Mouse (Mus musculus): ENCODE measurements around the gene 2900011O08Rik. TPM values are rescaled to one million over a fixed set of nuclear protein-coding genes. Genes with fewer than 3 reads are reported as not detected.
A peak's percentile ranks its signal among the peaks of the same experiment; 100 is the strongest.
"Not testable (repeated sequence)": the region's sequence is repeated elsewhere in the genome, so short reads cannot be mapped to it uniquely, and the experiment has no call there.

Gene 2900011O08Rik
- polyA plus RNA-seq (2012; rRNA removed) = 0.27 and 0.32 TPM in 2 replicates

GRCm38 (mm10) chr16:13986574-13987478 is at the start of gene 2900011O08Rik, which contains the start of gene Ifitm7:
TSS of gene 2900011O08Rik (plus strand) at chr16:13986604.
TSS of gene Ifitm7 (minus strand) at chr16:13986888.
- DNase-seq (ENCODE audit: low read depth, low spot score) = no peak
- 2% methylated on average over 31 of the region's 31 CpGs for WGBS

- DNase-seq (ENCODE audit: low read depth, low spot score) = peak; percentile 44
- 6% methylated on average over 28 of the region's 28 CpGs for WGBS
Observed at GRCm38 (mm10) chr16:13940139-13940846, 46.1 kb upstream of the 2900011O08Rik start.

DNA sequence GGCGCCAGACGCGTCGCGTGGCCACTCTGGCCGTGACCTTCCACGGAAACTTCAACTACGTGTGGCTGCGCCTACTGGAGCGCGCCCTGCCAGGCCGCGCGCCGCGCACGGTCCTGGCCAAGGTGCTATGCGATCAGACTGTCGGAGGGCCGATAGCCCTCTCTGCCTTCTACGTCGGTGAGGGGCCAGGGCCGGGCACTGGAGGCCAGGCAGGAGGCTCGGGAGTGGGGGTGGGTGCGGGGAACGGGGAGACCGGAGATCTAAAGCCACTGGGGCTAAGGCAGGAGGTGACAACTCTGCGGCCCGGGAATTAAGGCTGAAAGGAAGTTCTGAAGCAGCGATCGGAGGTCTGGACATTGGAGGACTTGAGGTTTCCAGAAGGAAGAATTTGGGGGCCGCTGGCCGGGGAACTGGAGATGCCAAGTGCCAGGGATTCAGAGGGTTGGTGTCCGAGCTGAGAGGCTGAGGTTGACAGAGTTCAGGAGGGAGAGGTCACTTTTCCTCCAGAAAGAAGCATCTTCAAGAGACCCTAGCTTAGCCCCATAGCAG is 45.5 kb upstream of the 2900011O08Rik start:
- WGBS = 3% methylated on average over 34 of the region's 34 CpGs
- DNase-seq (ENCODE audit: low read depth, low spot score) = no peak

DNA sequence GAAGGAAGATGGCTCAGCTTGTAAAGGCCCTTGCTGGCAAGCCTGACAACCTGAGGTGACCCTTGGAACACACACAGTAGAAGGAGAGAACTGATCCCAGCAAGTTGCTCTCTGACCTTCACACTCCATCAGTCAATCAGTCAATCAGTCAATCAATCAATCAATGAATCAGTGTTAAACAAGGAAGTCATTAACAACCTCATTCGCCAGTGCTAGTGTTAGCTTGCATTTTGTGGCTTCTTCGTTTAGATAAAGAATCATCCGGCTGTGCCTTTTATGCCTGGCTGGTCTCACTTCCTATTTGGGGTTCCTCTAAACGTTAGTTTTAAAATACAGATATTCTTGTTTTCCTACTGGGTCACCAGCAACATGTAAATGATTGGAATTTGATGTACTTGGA is 42.2 kb upstream of the 2900011O08Rik start:
- 63% methylated on average over 4 of the region's 4 CpGs for WGBS
- DNase-seq (ENCODE audit: low read depth, low spot score) = no peak

- WGBS = 78% methylated on average over 5 of the region's 5 CpGs
- no peak for DNase-seq (ENCODE audit: low read depth, low spot score)
Observed at GRCm38 (mm10) chr16:13944752-13945151, 41.7 kb upstream of the 2900011O08Rik start.

GRCm38 (mm10) chr16:13945153-13945552 is 41.3 kb upstream of the 2900011O08Rik start:
- 75% methylated on average over 4 of the region's 4 CpGs for WGBS
- no peak for DNase-seq (ENCODE audit: low read depth, low spot score)

DNA sequence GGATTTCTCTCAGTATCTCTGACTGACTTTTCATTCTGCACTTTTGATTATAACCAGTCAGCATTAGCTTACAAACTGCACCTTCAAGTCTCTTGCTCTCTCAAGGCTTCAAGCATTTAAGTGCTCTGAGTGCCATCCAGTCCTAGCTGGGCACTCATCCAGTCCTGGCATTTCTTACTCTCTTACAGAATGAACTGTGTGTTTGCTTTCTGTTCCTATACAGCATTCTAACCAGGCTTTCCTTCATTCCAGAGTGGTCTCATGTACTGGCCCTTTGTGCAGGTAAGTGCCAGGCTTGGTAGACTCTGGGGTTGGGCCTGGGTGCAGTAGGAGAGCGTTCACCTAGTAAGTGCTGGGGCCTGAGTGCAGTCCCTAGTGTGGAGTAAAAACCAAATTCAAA is 40.1 kb upstream of the 2900011O08Rik start:
- 97% methylated on average over 1 of the region's 1 CpGs for WGBS
- DNase-seq (ENCODE audit: low read depth, low spot score) = no peak

- no peak for DNase-seq (ENCODE audit: low read depth, low spot score)
- WGBS = 67% methylated on average over 3 of the region's 3 CpGs
Observed at GRCm38 (mm10) chr16:13951245-13951644, 35.2 kb upstream of the 2900011O08Rik start.

DNA sequence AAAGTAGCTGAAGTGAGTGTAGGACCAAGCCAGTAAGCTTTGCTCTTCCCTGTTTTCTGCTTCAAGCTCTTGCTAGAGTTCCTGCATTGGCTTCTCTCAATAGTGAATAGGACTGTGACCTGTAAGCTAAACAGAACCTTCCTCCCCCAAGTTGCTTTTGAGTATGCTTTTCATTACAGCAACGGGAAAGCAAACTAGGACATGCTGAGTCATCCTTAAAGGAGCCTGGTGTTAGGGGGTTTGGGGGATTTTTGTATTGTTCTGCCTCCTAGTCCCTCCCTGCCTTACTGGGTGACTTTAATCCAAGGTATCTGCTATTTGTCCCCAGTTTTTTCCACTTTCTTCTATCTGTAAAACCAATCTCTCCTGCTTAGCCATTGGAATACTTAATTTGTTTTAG is 24.4 kb upstream of the 2900011O08Rik start:
- WGBS = 0% methylated on average over 1 of the region's 1 CpGs

DNA sequence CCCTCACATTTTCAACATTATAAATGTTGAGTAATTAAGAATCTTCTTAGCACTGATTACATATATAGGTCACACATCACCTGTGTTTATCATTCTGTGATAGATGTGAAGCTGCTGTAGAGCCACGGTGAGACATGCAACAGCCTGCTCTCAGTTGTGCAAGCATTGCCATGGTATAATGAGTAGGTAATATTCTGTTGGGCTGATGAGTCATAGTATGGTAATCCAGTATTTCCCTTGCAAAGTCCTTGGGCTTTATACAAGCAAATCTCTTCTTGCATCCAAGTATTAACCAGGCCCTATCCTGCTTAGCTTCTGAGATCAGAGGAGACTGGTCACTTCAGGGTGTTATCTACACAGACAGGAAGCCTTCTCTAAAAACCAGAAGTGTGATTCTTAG is 17.3 kb upstream of the 2900011O08Rik start:
- DNase-seq (ENCODE audit: low read depth, low spot score) = no peak
- WGBS = 49% methylated on average over 1 of the region's 1 CpGs

More for the DNA sequence above, 24.4 kb upstream of the 2900011O08Rik start:
- DNase-seq (ENCODE audit: low read depth, low spot score) = no peak

DNA sequence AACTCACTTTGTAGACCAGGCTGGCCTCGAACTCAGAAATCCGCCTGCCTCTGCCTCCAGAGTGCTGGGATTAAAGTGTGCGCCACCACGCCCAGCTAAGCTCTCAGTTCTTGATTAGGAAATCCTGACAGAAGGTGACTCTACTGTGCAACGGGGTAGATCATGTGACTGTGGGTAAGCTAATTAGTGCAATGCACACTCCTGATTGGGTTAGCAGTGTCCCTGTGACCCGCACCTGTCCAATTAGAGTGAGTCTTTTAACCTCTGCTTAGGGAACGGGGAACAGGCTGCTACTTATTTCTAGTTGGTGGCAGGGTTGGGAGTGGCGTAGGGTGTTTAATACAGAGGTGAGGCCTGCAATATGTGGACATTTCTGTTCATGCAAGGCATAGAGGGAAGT is 14.4 kb upstream of the 2900011O08Rik start:
- WGBS = 88% methylated on average over 8 of the region's 8 CpGs
- no peak for DNase-seq (ENCODE audit: low read depth, low spot score)

DNA sequence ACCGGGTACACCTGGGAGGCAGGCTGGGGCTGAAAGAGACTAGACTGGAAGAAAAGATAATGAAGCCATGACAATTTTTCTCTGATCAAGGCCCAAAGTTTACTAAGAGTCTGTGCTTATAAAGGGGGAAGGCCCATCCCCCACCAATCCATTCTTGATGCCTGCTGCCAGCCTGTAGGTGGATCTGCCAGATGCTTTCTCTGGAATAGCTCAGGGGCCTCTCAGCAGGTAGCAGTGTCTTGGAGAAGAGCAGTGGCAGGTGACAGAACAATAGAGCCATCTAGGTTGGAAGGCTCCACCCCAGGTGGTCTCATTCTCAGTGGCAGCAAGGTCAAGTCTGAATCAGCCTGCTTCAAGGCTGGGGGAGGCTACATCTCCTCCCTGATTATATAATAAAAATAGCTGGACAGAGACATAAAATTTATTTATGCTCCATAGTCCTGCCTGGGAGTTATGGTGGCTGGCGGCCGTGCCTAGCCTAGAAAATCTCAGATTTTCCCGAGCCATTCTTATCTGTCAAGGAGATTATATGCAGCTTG is 10.0 kb upstream of the 2900011O08Rik start:
- 84% methylated on average over 4 of the region's 4 CpGs for WGBS
- not testable (repeated sequence) for DNase-seq (ENCODE audit: low read depth, low spot score)

GRCm38 (mm10) chr16:13977026-13977425 is 9.4 kb upstream of the 2900011O08Rik start:
- WGBS = 67% methylated on average over 1 of the region's 1 CpGs
- DNase-seq (ENCODE audit: low read depth, low spot score) = not testable (repeated sequence)

GRCm38 (mm10) chr16:13981726-13982125 is 4.7 kb upstream of the 2900011O08Rik start:
- not testable (repeated sequence) for DNase-seq (ENCODE audit: low read depth, low spot score)
- WGBS = 64% methylated on average over 3 of the region's 3 CpGs

- 94% methylated on average over 5 of the region's 5 CpGs for WGBS
- DNase-seq (ENCODE audit: low read depth, low spot score) = no peak
Observed at GRCm38 (mm10) chr16:13983161-13983560, 3.2 kb upstream of the 2900011O08Rik start.

- DNase-seq (ENCODE audit: low read depth, low spot score) = no peak
- 64% methylated on average over 3 of the region's 3 CpGs for WGBS
Observed at GRCm38 (mm10) chr16:13986197-13986573, 219 bp upstream of the 2900011O08Rik start.

GRCm38 (mm10) chr16:13992518-13993248 is 6.3 kb downstream of the 2900011O08Rik start:
- no peak for DNase-seq (ENCODE audit: low read depth, low spot score)
- WGBS = 77% methylated on average over 11 of the region's 11 CpGs

DNA sequence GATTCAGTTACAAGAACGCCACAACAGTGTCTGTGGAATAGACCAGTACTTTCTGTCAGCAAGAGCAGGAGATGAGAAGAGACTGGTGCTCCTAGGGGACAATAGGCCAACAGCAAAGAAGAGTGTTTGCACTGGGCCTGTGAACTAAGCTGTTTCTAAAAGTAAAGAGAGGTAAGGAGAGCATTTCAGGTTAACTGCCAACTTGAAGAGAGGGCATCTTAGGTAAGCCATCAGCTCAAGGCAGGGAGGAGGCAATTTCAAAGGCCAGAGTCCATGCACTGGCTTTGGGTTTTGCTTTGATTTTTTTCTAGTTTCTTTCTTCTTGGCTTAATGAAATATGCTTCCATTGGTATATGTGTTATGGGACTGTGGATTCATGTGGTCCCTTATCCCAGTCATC is 7.7 kb downstream of the 2900011O08Rik start:
- 88% methylated on average over 1 of the region's 1 CpGs for whole genome bisulfite sequencing
- no peak for DNase-seq (ENCODE audit: low read depth, low spot score)

DNA sequence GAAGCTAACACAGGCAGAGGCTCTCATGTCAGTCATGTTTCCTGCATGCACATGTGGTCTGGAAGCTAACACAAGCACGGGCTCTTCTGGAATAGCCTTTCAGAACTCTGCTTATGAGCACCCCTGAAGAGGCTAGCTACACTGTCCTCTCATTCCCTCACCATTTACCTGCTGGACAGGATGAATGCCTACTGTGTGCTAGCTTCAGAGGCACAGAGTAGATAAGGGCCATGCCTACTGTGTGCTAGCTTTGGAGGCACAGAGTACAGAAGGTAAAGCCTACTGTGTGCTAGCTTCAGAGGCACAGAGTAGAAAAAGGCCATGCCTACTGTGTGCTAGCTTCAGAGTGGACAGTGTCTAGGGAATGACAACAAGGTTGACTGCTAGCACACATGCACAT is 8.1 kb downstream of the 2900011O08Rik start:
- 73% methylated on average over 1 of the region's 1 CpGs for WGBS
- DNase-seq (ENCODE audit: low read depth, low spot score) = no peak
